Mouse (Mus musculus) Patski (cell line): ENCODE measurements around the gene Tecr. TPM values are rescaled to one million over a fixed set of nuclear protein-coding genes. Genes with fewer than 3 reads are reported as not detected.

ENCODE experiments used
- ATAC-seq: fragments of 100-300 bp; one replicate; pipeline ENCODE4 v1.8.0; 2021
- CTCF ChIA-PET: fragments of 350-600 bp; sonication (Branson Sonifier 250); formaldehyde crosslinking; loops from one replicate; lab custom pipeline; 2022; ENCODE audit warnings: inconsistent platforms; lab: Charles Lee
- POLR2A ChIA-PET: fragments of 350-600 bp; sonication (Branson Sonifier 250); formaldehyde crosslinking; loops from one replicate; lab custom pipeline; 2022; ENCODE audit warnings: antibody characterized with exemption, inconsistent platforms; lab: Charles Lee
- DNase-seq: peaks from one replicate; pipeline ENCODE4 v3.0.0-alpha.2; 2011; ENCODE audit warnings: low read depth, low spot score
- H3K27me3 ChIP-seq: fragments of 371-371 bp; one replicate; pipeline ENCODE4 v1.5.1; 2021
- CTCF ChIP-seq: fragments of 100-300 bp; IDR thresholded peaks from one replicate; pipeline ENCODE4 v1.5.1; 2021
- in situ Hi-C: fragments of 300-500 bp; cut with MboI; formaldehyde crosslinking; loops from 3 replicates; pipeline ENCODE4 v1.11.1; 2018; ENCODE audit warnings: low pct_unique_long_range_greater_than_20kb, mixed read lengths
- polyA plus RNA-seq: library from polyadenylated mRNA; unstranded; gene quantifications from one replicate; pipeline ENCODE4 v1.2.3, GENCODE M21; 2021

Gene Tecr
- polyA plus RNA-seq = 275 TPM

DNA sequence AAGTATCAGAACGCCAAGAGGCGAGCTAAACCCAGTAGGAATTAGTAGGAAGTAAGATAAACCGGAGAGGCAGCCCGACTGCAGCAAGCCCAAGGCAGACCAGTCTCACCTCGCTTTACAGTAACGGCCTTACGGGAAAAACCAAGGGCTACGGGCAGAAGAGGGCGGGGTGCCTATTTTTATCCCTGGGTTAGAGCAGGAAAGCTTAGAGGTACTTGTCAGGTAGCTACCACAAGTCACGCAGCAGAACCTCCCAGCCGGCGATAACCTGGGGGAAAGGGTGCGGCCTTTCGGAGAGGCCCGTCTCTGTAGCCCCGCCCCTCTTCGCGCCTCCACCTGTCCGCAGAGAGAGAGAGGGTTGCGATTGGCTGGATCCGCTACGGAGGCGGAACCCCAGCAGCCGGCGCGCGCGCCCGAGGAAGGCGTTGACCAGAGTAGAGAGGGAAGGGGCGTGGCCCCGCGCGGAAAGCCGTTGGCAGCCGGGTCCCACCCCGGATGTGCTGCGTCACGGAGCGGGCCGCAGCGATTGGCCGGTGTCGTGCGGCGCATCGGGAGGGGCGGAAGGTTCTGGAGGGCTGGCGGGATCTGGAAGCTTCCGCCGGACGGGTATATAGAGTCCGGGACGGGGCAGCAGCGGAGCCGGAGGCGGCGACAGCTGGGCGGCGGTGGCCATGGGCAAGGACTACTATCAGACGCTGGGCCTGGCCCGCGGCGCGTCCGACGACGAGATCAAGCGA, at the start of gene Tecr, which contains the start of gene Dnajb1:
Tecr (minus strand) TSS at position 311 of the 737 bp plus-strand sequence.
Dnajb1 (plus strand) TSS at position 533 of the 737 bp plus-strand sequence.
- H3K27me3 ChIP-seq = no peaks in the 10 kb centered on the region
- in situ Hi-C loops = no loop called here
- DNase-seq = peak; percentile 91
- CTCF ChIA-PET = interaction anchor here (0.9 to 2.3 kb wide), 5 partner anchors 13 to 45 kb away, joined by 3 to 10 read pairs (median 5); partner anchors contain the start of gene Gipc1
- POLR2A ChIA-PET = interaction anchor here (0.8 to 1.3 kb wide), 4 partner anchors 8 to 15 kb away, joined by 3 to 4 read pairs (median 4); no protein-coding TSS in a partner anchor
- peak; percentile 91 for ATAC-seq
- TF ChIP-seq CTCF = no peak

DNA sequence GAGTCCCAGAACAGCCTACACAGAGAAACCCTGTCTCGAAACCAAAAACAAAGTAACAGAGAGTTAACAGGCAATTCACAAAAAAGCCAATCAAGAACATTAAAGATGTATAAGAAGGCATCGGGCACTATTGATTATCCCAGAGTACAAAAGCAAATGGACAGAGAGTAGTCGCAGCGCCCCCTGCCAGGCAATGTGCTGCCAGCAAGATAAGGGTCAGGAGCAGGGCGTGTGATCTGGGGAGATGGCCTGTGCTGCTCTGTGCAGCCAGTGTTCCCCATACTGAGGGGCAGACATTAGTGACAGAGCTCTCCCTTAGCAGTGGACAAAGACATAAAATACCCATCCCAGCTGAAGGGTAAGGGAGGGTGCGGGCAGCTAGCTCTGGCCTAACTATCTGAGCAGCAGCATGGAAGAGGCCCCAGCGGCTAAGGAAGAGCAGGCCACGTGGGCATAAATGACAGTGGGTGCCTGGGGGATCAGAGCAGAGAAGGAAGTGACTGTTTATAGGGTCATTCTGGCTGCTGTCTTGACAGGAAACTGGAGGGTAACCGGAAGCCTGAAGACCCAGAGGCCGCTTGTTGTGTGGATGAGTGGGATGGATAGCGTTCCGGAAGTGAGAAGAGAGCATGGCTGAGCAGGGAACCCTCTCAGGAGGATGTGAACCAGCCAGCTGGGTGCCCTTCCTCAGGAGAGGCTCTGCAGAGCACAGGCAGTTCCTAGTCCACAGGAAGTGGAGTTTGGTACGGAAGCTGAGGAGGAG, 48.9 kb upstream of the Tecr start:
- DNase-seq (no peak), ATAC-seq (no peak)
- TF ChIP-seq CTCF = no peak
- ChIA-PET POLR2A (no interaction called here), CTCF (interaction anchor here (0.9 to 1.0 kb wide), 2 partner anchors 138 to 299 kb away, joined by 3 to 4 read pairs; partner anchors contain the start of genes Asf1b and Gm10644)
- H3K27me3 ChIP-seq = no peaks in the 10 kb centered on the region
- in situ Hi-C loops = loop anchor here (5.0 kb wide), 1 partner anchor 236 kb away; no protein-coding TSS in a partner anchor

DNA sequence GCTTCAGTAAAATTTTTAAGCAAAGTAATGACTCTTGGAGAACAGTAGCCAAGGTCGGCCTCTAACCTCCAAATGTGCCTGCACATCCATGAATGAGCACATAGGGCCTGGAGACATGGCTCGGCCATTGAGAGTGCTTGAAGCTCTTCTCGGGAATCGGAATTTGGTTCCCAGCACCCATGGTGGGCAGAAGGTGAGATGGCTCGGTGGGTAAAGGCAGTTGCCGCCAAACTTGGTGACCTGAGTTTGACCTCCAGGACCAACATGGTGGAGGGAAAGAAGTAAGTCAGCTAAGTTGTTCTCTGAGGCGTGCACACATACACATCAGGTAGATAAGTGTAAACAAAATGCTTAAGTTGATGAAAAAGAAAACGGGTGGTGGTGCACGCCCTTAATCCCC, 48.3 kb upstream of the Tecr start:
- POLR2A ChIA-PET = no interaction called here
- no peak for DNase-seq
- H3K27me3 ChIP-seq = no peaks in the 10 kb centered on the region
- CTCF ChIA-PET = interaction anchor here (0.9 kb wide), 1 partner anchor 299 kb away, joined by 4 read pairs; the partner anchor contains the start of genes Asf1b and Gm10644
- ATAC-seq = no peak
- no peak for TF ChIP-seq CTCF
- in situ Hi-C loops = loop anchor here (5.0 kb wide), 1 partner anchor 236 kb away; no protein-coding TSS in a partner anchor

- no peak for TF ChIP-seq CTCF
- POLR2A ChIA-PET = no interaction called here
- CTCF ChIA-PET = interaction anchor here (2.2 kb wide), 1 partner anchor 8 kb away, joined by 17 read pairs; no protein-coding TSS in a partner anchor
- no peak for ATAC-seq
- no peak for DNase-seq
- H3K27me3 ChIP-seq = no peaks in the 10 kb centered on the region
- in situ Hi-C loops = loop anchor here (5.0 kb wide), 1 partner anchor 238 kb away; no protein-coding TSS in a partner anchor
Observed at GRCm38 (mm10) chr8:83654725-83655124, 47.0 kb upstream of the Tecr start.

DNA sequence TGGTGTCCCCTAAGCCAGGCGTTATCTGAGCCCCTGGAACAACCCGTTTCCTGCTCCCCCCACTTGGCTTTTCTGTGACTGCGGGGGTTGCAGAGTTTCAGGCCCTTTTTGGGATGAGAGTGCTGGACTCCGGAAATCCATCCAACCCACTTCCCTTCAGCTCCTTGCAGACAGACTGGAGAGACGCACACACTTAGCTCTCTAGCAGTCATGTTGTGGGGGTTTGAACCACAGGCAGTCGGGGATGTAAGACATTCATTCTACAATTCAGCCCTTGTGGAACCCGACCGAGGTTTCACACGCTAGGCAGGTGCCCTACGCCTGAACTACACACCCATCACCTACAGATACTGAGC, 45.9 kb upstream of the Tecr start:
- in situ Hi-C loops = no loop called here
- H3K27me3 ChIP-seq = no peaks in the 10 kb centered on the region
- CTCF ChIA-PET = interaction anchor here (2.2 to 2.5 kb wide), 2 partner anchors 9 to 45 kb away, joined by 7 to 17 read pairs; partner anchors contain the start of genes Dnajb1 and Tecr
- POLR2A ChIA-PET = interaction anchor here (0.9 to 1.7 kb wide), 3 partner anchors 7 to 41 kb away, joined by 3 to 7 read pairs (median 7); no protein-coding TSS in a partner anchor
- no peak for DNase-seq
- TF ChIP-seq CTCF = no peak
- ATAC-seq = no peak

- no peak for TF ChIP-seq CTCF
- ATAC-seq (peak; percentile 6), DNase-seq (no peak)
- CTCF ChIA-PET = interaction anchor here (2.2 to 2.5 kb wide), 2 partner anchors 10 to 44 kb away, joined by 7 to 17 read pairs; partner anchors contain the start of genes Dnajb1 and Tecr
- in situ Hi-C loops = no loop called here
- POLR2A ChIA-PET = interaction anchor here (0.9 to 1.7 kb wide), 4 partner anchors 8 to 40 kb away, joined by 3 to 7 read pairs (median 6); no protein-coding TSS in a partner anchor
- H3K27me3 ChIP-seq = no peaks in the 10 kb centered on the region
Observed at GRCm38 (mm10) chr8:83652744-83653661, 45.2 kb upstream of the Tecr start.

DNA sequence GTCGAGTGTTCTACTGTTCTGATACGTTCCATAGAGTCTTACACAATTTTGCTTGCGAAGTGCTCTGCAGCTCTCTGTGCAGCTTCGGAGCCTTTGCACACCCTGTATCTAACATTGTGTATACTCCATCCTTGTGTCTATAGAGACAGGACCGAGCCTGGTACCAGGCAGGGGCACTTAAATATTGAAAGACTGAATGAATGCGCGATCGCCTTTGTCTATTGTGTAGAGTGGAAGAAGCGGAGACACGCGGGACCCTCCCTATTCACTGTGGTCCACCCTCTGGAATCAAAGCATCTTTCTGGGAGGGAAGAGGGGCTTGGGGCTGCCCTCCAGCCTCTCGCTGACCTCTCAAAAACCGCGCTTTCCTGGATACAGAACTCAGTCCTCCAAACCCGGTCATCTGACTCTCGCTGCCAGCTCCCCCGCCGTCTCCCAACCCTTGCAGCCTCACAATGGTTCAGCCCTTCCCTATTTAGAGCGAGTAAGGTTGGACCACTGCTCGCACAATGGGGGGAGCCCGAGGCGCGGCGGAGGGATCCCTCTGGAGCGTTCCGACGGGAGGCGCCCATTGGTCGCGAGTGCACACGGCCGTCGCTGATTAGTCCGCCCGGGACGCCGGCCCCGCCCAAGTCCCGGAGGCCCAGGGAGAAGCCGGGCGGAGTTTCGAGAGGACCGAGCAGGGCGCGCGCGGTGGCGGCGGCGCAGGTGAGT, 44.4 kb upstream of the Tecr start, which contains the start of gene Gipc1:
Gipc1 (plus strand) TSS at position 648 of the 714 bp plus-strand sequence.
- in situ Hi-C loops = no loop called here
- TF ChIP-seq CTCF = no peak
- ChIA-PET POLR2A (interaction anchor here (0.6 to 1.7 kb wide), 4 partner anchors 9 to 14 kb away, joined by 3 to 7 read pairs (median 6); partner anchors contain the start of gene Ptger1), CTCF (interaction anchor here (2.2 to 2.5 kb wide), 3 partner anchors 10 to 43 kb away, joined by 6 to 17 read pairs (median 7); partner anchors contain the start of genes Dnajb1 and Tecr)
- ATAC-seq (peak; percentile 95), DNase-seq (peak; percentile 82)
- H3K27me3 ChIP-seq = no peaks in the 10 kb centered on the region

DNA sequence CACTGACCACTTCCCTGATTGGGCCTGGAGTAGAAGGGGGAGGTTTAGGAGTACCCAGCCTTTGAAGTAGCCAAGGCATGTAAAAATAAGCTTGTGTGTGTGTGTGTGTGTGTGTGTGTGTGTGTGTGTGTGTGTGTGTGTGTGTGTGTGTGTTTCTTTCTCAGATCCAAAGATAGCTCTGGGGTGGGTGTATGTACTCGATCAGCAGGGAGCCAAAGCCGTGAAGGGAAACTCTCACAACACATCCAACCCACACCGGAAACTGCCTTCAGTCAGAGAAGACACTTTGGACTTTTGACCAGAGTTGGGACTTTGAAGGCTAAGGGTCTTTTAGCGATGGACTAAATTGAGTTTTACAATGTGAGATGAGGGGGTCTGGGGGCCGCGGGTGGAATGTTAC, 41.9 kb upstream of the Tecr start:
- ChIA-PET CTCF (interaction anchor here (1.3 kb wide), 1 partner anchor 12 kb away, joined by 3 read pairs; no protein-coding TSS in a partner anchor), POLR2A (no interaction called here)
- no peak for TF ChIP-seq CTCF
- ATAC-seq = no peak
- in situ Hi-C loops = no loop called here
- DNase-seq = no peak
- H3K27me3 ChIP-seq = no peaks in the 10 kb centered on the region
